Mouse (Mus musculus) heart, postnatal 10 days (tissue): ENCODE measurements at regions not wholly inside any gene's neighbourhood (a gene's known extent, or its start where the extent isn't known, plus 50 kb on each side); places are given as distances from the start of the nearest gene placed in this dataset.

Experiments
- DNase-seq, 2 experiments: peaks; one replicate each; pipeline ENCODE4 v3.0.0; 2021
- intact Hi-C: fragments of 180-260 bp; cut with DNase I; formaldehyde crosslinking; loops from one replicate; pipeline ENCODE4 v1.15.1; 2025

GRCm38 (mm10) chr13:83984651-83985331 is 237.3 kb upstream of the Tmem161b start:
- DNase-seq: no peak
- intact Hi-C loops: no loop called here

- DNase-seq: no peak
- intact Hi-C loops: no loop called here
Observed at GRCm38 (mm10) chr13:83987746-83988423, 234.2 kb upstream of the Tmem161b start.

GRCm38 (mm10) chr13:83988517-83988916 is 233.6 kb upstream of the Tmem161b start:
- no peak for DNase-seq
- intact Hi-C loops: no loop called here

- DNase-seq: no peak
- intact Hi-C loops: no loop called here
Observed at GRCm38 (mm10) chr13:83997599-83998369, 224.3 kb upstream of the Tmem161b start.

- intact Hi-C loops: no loop called here
Observed at GRCm38 (mm10) chr13:84021771-84022170, 200.3 kb upstream of the Tmem161b start.

GRCm38 (mm10) chr13:84023021-84023420 is 199.1 kb upstream of the Tmem161b start:
- intact Hi-C loops: no loop called here
- no peak for DNase-seq

More at GRCm38 (mm10) chr13:84021771-84022170, 200.3 kb upstream of the Tmem161b start:
- no peak for DNase-seq

GRCm38 (mm10) chr13:84023637-84024036 is 198.5 kb upstream of the Tmem161b start:
- intact Hi-C loops: no loop called here

GRCm38 (mm10) chr13:84025348-84025747 is 196.7 kb upstream of the Tmem161b start:
- DNase-seq: no peak
- intact Hi-C loops: no loop called here

More at GRCm38 (mm10) chr13:84023637-84024036, 198.5 kb upstream of the Tmem161b start:
- no peak for DNase-seq

GRCm38 (mm10) chr13:84047736-84048135 is 174.4 kb upstream of the Tmem161b start:
- intact Hi-C loops: no loop called here
- no peak for DNase-seq

- DNase-seq: no peak
- intact Hi-C loops: no loop called here
Observed at GRCm38 (mm10) chr13:84052221-84052620, 169.9 kb upstream of the Tmem161b start.

GRCm38 (mm10) chr13:84054956-84055355 is 167.1 kb upstream of the Tmem161b start:
- intact Hi-C loops: no loop called here
- DNase-seq: no peak

GRCm38 (mm10) chr13:84055576-84055975 is 166.5 kb upstream of the Tmem161b start:
- intact Hi-C loops: no loop called here

GRCm38 (mm10) chr13:84056451-84056850 is 165.6 kb upstream of the Tmem161b start:
- intact Hi-C loops: no loop called here
- no peak for DNase-seq

More at GRCm38 (mm10) chr13:84055576-84055975, 166.5 kb upstream of the Tmem161b start:
- DNase-seq: no peak

GRCm38 (mm10) chr13:84056998-84057397 is 165.1 kb upstream of the Tmem161b start:
- intact Hi-C loops: no loop called here
- no peak for DNase-seq

- DNase-seq: no peak
- intact Hi-C loops: no loop called here
Observed at GRCm38 (mm10) chr13:84057456-84057855, 164.6 kb upstream of the Tmem161b start.

GRCm38 (mm10) chr13:84058251-84058650 is 163.8 kb upstream of the Tmem161b start:
- no peak for DNase-seq
- intact Hi-C loops: no loop called here

- intact Hi-C loops: no loop called here
- DNase-seq: peak in 1 of 2 experiments; percentile 1
Observed at GRCm38 (mm10) chr13:84059031-84059651, 163.0 kb upstream of the Tmem161b start.

- DNase-seq: no peak
- intact Hi-C loops: no loop called here
Observed at GRCm38 (mm10) chr13:84059661-84060452, 162.2 kb upstream of the Tmem161b start.

- DNase-seq: no peak
- intact Hi-C loops: no loop called here
Observed at GRCm38 (mm10) chr13:84060453-84060834, 161.7 kb upstream of the Tmem161b start.

- intact Hi-C loops: no loop called here
- no peak for DNase-seq
Observed at GRCm38 (mm10) chr13:84060906-84061305, 161.2 kb upstream of the Tmem161b start.
